In the genomic region with DNA sequence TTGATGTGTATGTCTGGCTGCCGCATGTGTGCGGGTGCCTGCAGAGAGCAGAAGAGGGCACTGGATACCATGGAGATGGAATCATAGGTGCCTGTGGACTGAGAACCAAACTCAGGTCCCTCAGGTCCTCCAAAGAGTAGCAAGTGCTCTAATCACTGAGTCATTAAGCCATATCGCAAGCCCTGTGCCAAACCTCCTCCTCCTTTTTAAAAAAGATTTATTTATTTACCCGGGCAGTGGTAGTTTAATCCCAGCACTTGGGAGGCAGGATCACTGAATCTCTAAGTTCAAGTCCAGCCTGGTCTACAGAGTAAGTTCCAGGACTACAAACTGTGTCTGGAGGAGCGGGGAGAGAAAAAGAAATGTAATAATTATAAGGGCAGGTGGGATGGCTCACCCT, we compare ENCODE assay signal across 33 mouse cellular contexts. TPM values are rescaled to one million over a fixed set of nuclear protein-coding genes. Genes with fewer than 3 reads are reported as not detected.
"Had no signal": no experiment of that assay in that cellular context is flagged by ENCODE, and none has a peak within 500 bp of the region (broad histone marks: within the 10 kb centered on the region; RNA-seq: fewer than 3 reads in every experiment).

No protein-coding gene starts in this region.

- H3K9me3 ChIP-seq: limb, embryonic 10.5 days; limb, embryonic 12.5 days; limb, embryonic 13.5 days; limb, embryonic 15.5 days; liver, embryonic 12.5 days; liver, embryonic 13.5 days; liver, embryonic 15.5 days; lung, embryonic 15.5 days; megakaryocyte, embryonic 14.5 days; midbrain, embryonic 10.5 days; midbrain, embryonic 12.5 days; midbrain, embryonic 13.5 days; midbrain, embryonic 15.5 days; neural tube, embryonic 12.5 days had no signal

- ATAC-seq: liver, embryonic 12.5 days; liver, postnatal 0 days; lung, postnatal 0 days; midbrain, embryonic 13.5 days; midbrain, embryonic 15.5 days; midbrain, embryonic 16.5 days had no signal

- DNase-seq: left cerebral cortex, postnatal 4 days; liver; liver, embryonic 13.5 days; liver, postnatal 0 days; lung, adult 18-20 months; lung, adult 2 months; lung, embryonic 14.5 days; lung, postnatal 10 days; lung, postnatal 14 days; lung, postnatal 36 days; lung, postnatal 4 days; midbrain, embryonic 14.5 days had no signal

- H3K27me3 ChIP-seq: limb, embryonic 12.5 days; limb, embryonic 13.5 days; limb, embryonic 15.5 days; liver, embryonic 12.5 days; liver, embryonic 13.5 days; liver, embryonic 15.5 days; lung, embryonic 15.5 days; megakaryocyte, embryonic 14.5 days; midbrain, embryonic 15.5 days; neural tube, embryonic 12.5 days had no signal

- H3K9ac ChIP-seq: limb, embryonic 12.5 days; limb, embryonic 13.5 days; limb, embryonic 15.5 days; liver, embryonic 12.5 days; liver, embryonic 13.5 days; liver, embryonic 14.5 days; liver, embryonic 15.5 days; liver, postnatal 0 days; lung, embryonic 14.5 days; lung, embryonic 15.5 days; midbrain, embryonic 12.5 days; midbrain, embryonic 13.5 days; midbrain, embryonic 15.5 days; neural tube, embryonic 12.5 days had no signal

- H3K27ac ChIP-seq: left cerebral cortex, adult 2 months; limb, embryonic 10.5 days; limb, embryonic 12.5 days; limb, embryonic 13.5 days; limb, embryonic 15.5 days; liver, embryonic 12.5 days; liver, embryonic 14.5 days; liver, embryonic 15.5 days; lung, embryonic 15.5 days; macrophage; midbrain, embryonic 10.5 days; midbrain, embryonic 12.5 days; midbrain, embryonic 13.5 days; midbrain, embryonic 15.5 days; neural tube, embryonic 12.5 days had no signal

- H3K4me2 ChIP-seq: limb, embryonic 12.5 days; limb, embryonic 13.5 days; limb, embryonic 15.5 days; liver, embryonic 11.5 days; liver, embryonic 12.5 days; liver, embryonic 13.5 days; liver, embryonic 15.5 days; lung, embryonic 14.5 days; lung, embryonic 15.5 days; midbrain, embryonic 12.5 days; midbrain, embryonic 13.5 days; midbrain, embryonic 15.5 days; neural tube, embryonic 12.5 days had no signal

- H3K4me3 ChIP-seq: left cerebral cortex, adult 2 months; limb, embryonic 10.5 days; limb, embryonic 12.5 days; limb, embryonic 13.5 days; limb, embryonic 15.5 days; liver, embryonic 12.5 days; liver, embryonic 13.5 days; liver, embryonic 15.5 days; lung, embryonic 15.5 days; megakaryocyte, embryonic 14.5 days; midbrain, embryonic 10.5 days; midbrain, embryonic 12.5 days; midbrain, embryonic 13.5 days; midbrain, embryonic 15.5 days; myocyte; neural tube, embryonic 12.5 days had no signal

RNA-seq across cellular contexts. Expression of a gene that starts 36.6 kb away (rescaled TPM):
- total RNA-seq: left cerebral cortex, postnatal 4 days had no signal
- polyA plus RNA-seq: liver, adult 2 months; myocyte had no signal
